Mouse (Mus musculus) liver, adult 2 months (tissue): ENCODE measurements around the gene Adamts6.

ENCODE experiments used
- CTCF ChIP-seq: fragments of 200-500 bp; IDR thresholded peaks from 2 replicates; pipeline ENCODE4 v1.5.1; 2011; ENCODE audit warnings: low read depth, low read length, control low read depth
- POLR2A ChIP-seq: fragments of 200-500 bp; IDR thresholded peaks from 2 replicates; pipeline ENCODE4 v1.6.1; 2011; ENCODE audit warnings: low read length, control low read depth; ENCODE audit not compliant: insufficient read depth; ENCODE audit errors: extremely low read depth

DNA sequence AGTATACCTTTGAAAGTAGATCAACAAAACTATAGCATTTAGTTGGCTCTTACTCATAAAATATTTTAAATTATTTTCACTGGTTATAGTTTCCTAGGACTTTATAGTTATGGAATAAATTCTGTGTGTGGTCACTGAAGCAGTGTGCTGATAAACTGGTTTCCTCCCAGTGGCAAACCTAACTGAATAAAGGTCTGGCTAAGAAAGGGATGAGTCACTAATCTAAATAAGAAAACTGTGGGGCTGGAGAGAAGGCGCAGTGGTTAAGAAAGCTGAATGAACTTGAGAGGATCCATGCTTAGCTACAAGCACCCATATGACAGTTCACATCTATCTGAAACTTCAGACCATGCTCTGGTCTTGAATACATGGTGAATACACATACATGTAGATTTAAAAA, 7.8 kb downstream of the Adamts6 start:
- no peak for TF ChIP-seq CTCF
- TF ChIP-seq POLR2A: no peak
